Mouse (Mus musculus) monocyte, adult 5-6 weeks (primary cell): ENCODE results near the gene 1110032A03Rik. TPM values are rescaled to one million over a fixed set of nuclear protein-coding genes. Genes with fewer than 3 reads are reported as not detected.

Experiments used
- ATAC-seq: fragments of 153-309, 156-312 bp; replicated peaks from 2 replicates; pipeline ENCODE4 v1.8.0; 2017; ENCODE audit warnings: mild to moderate bottlenecking; ENCODE audit not compliant: low TSS enrichment, insufficient number of reproducible peaks, severe bottlenecking, poor library complexity, low FRiP score
- total RNA-seq: library from RNA; stranded (forward); fragments of 200-1000, 200-491, 200-594 nt; gene quantifications from 3 replicates; pipeline ENCODE4 v1.2.3, GENCODE M21; 2017

1110032A03Rik gene
- total RNA-seq, 1 experiment from 2014 or later = 13.2 TPM

DNA sequence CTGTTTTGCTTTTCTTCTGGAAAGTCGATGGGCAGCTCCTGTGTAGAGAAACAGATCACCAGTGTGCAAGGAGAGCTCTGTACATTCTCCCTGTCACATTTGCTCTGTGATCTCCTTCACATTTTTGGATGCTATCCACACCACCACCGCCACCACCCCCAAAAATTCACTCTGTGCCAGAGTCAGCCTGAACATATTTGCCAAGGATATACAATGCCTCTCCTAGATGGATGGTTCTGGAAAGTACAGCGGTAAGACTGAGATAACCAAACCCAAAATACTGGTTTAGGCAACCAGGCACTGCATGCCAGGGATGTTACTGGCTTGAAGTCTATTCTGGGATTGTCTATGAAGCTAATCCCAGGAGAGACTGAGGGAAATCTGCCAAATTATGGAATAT lies 33.1 kb downstream of the 1110032A03Rik start:
- no peak for ATAC-seq

- no peak for ATAC-seq
Measured at GRCm38 (mm10) chr9:50740867-50741784, 34.2 kb downstream of the 1110032A03Rik start.

DNA sequence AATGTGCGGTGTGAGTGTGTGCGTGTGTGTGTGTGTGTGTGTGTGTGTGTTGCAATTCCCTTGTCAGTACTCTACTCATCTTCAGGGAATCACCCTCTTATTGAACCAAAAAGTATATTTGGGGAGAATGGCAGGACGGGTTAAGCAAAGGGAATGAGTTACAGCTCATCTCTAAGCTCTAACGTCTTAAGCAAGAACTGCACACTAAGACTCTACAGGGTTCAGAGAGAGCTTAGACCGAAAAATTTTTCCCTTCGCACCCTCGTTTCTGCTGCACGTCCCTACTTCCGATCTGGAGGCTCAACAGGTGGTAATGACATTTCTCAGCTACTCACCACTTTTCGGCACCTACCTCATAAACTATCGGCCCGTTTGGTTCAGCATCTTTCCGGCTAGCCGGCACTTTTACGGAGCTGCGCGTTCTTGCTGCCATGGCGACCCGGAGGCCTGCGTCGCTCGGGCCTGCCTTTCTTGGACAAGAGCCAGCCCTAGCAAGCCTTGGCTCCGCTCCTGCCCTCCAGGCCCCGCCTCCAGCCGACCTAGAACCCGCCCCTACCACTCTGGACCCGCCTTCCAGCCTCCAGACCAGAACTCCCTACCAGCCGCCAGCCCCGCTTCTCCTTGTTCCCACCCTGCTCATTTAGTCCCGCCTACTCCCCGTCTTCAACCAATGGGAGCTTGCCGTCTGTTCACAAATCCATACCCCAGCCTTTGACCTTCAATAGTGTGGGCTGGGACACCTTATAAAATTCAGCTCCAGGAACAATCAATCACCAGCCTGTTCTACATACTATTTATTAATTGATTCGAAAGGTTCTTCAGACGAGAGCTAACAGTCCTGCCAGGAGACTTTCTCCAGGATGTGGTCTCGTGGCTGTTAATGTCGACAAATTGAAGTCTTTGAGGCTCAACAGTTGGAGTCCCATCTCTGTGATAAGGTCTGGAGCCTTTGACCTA lies 36.1 kb downstream of the 1110032A03Rik start, which contains the start of gene Dixdc1:
Gene Dixdc1, minus strand, starts transcription at position 604 of the 957 bp plus-strand sequence.
- ATAC-seq = peak; percentile 93

GRCm38 (mm10) chr9:50734989-50735388 lies 40.3 kb downstream of the 1110032A03Rik start:
- no peak for ATAC-seq

GRCm38 (mm10) chr9:50732560-50732959 lies 42.8 kb downstream of the 1110032A03Rik start:
- ATAC-seq = no peak

GRCm38 (mm10) chr9:50729600-50729999 lies 45.7 kb downstream of the 1110032A03Rik start:
- no peak for ATAC-seq

GRCm38 (mm10) chr9:50727925-50728651 lies 47.2 kb downstream of the 1110032A03Rik start:
- ATAC-seq = no peak

GRCm38 (mm10) chr9:50727171-50727924 lies 48.0 kb downstream of the 1110032A03Rik start:
- ATAC-seq = no peak

GRCm38 (mm10) chr9:50725921-50726590 lies 49.3 kb downstream of the 1110032A03Rik start:
- no peak for ATAC-seq

DNA sequence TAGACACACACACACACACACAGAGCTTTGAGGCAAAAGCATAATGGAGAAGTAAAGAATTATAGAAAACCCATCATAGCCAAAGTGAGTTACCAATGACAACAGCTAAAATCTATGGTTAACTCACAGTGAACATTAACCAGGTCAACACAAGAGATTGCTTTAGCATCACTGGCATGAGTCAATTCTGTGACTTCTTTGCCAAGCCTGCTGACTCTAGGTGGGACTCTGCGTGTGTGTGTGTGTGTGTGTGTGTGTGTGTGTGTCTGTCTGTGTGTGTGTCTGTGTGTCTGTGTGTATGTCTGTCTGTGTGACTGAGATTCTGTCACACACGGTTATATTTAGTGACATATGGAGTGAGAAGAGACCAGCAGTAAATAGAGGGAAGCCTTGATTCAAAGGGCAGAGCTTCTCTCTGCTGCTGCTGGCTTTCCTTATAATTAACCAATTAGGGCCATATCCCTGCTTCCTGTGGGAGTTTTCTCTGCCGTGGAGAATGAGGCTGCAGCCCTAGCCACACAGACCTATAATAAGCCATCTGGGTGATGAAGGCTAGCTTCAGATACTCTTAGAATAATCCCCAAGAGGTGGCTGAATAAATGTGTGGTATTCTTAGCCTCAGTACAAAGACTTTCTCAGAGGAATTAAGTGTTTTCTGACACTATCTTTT lies 50.5 kb downstream of the 1110032A03Rik start:
- no peak for ATAC-seq

DNA sequence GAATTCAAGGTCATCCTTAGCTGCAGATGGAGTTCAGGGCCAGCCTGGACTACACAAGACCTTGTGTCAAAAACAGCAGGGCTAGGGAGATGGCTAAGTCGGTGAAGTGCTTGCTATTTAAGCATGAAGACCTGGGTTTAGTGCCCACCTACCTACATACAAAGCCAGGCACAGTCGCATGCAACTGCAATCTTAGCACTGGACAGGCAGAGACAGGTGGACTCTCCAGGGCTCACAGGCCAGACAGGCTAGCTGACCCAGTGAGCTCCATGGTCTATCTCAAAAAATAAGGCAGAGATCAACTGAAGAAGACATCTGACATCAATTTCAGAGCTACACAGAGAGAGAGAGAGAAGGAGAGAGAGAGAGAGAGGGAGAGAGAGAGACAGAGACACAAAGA lies 51.2 kb downstream of the 1110032A03Rik start:
- no peak for ATAC-seq

GRCm38 (mm10) chr9:50723406-50723805 lies 51.9 kb downstream of the 1110032A03Rik start:
- ATAC-seq = no peak

DNA sequence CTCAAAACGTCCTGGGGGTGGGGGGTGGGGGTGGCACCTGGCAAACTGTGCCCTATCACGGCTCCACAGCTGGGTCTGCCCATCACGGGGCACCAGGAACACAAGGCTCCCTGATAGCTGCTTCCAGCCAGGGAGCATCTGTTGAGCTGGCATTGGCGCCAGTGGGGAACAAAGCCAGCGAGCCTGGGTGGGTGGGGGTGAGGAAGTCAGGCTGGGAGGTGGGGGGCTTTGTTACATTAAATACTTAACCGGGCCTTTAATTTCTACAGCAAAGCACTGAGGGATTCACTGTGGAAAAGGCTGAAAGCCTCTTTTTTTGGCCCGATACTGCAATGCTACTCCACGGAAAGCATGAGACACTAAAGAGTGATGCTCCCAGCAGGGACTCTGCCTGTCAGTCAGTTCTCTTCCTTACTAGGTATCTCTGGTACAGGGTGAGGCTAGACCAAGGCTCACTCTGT lies 52.8 kb downstream of the 1110032A03Rik start:
- no peak for ATAC-seq

DNA sequence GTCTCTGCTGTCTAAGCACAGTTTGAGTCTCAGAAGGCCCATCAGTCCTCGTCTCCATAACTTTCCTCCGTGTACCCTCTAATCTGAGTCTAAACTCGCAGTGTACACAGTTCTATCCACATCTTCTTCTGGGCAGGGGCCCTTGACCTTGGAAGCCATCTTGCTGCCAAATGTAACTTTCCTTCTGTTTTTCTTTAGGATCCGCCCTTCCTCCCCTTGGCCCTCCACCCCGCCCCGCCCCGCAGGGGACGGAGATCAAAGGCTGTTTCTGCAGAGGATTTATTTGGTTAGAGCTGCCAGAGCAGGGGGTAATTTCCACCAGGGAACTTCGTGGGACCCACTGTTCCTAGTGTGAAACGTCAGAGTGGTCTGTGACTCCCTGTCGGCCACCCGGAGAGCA lies 54.3 kb downstream of the 1110032A03Rik start:
- ATAC-seq = no peak

DNA sequence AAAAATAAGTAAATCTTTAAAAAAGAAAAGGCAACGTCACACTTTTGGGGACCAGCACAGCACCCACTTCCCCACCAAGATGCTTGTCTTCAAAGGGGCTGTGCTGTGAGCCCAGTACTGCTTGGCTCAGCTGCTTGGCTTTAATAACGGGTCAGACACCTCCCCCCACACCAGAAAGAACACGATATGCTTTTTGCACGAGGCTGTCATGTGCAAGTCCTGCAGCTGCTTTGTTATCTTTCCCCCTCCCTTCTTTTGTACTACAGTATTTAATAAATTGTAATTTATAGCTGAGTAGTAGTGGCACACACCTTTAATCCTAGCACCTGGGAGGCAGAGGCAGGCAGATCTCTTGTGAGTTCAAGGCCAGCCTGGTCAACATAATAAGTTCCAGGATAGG lies 56.4 kb downstream of the 1110032A03Rik start:
- ATAC-seq = no peak

DNA sequence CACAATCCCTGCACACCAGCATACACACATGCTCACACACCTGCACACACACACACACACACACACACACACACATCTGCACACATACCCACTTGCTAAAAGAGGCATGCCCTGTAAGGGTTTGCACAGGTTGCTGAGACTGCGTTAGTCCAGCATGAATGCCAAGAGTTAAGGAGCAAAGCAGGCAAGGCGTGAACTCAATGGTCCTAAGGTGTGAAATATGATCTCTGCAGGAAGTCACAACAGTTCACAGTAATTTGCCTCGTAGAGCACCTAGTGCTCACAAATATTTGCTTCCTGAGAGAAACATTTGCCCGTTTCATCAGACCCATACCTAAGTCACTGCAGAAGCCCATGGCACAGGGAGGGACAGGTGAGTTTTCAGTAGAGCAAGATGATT lies 61.1 kb downstream of the 1110032A03Rik start:
- ATAC-seq = no peak
